Mouse (Mus musculus) liver, embryonic 13.5 days (tissue): Measurements from ENCODE around the gene Art3. TPM values are rescaled to one million over a fixed set of nuclear protein-coding genes. Genes with fewer than 3 reads are reported as not detected.
A peak's percentile ranks its signal among the peaks of the same experiment; 100 is the strongest.

ENCODE experiments used
- ATAC-seq: fragments of 200-750 bp; cut with Nextera tagmentation; 2 replicates; pipeline ENCODE4 v1.8.0; 2017; ENCODE audit warnings: low read depth, mild to moderate bottlenecking, moderate number of reproducible peaks, moderate library complexity
- DNase-seq: peaks from one replicate; pipeline ENCODE4 v3.0.0; 2022
- H3K27ac ChIP-seq: fragments of 300-500 bp; sonication (generic); 2 replicates; pipeline ENCODE4 v1.5.1; 2015; ENCODE audit warnings: moderate library complexity, mild to moderate bottlenecking, inconsistent platforms
- H3K27me3 ChIP-seq: fragments of 300-500 bp; sonication (generic); 2 replicates; pipeline ENCODE4 v1.6.1; 2015; ENCODE audit warnings: mild to moderate bottlenecking, inconsistent platforms
- H3K36me3 ChIP-seq: fragments of 300-500 bp; sonication (generic); 2 replicates; pipeline ENCODE4 v1.6.1; 2015; ENCODE audit warnings: mild to moderate bottlenecking, inconsistent platforms
- H3K4me1 ChIP-seq: fragments of 300-500 bp; sonication (generic); replicated peaks from 2 replicates; pipeline ENCODE4 v1.6.1; 2015; ENCODE audit warnings: inconsistent platforms
- H3K4me2 ChIP-seq: fragments of 300-500 bp; sonication (generic); 2 replicates; pipeline ENCODE4 v1.6.1; 2015; ENCODE audit warnings: inconsistent platforms, mild to moderate bottlenecking, moderate library complexity
- H3K4me3 ChIP-seq: fragments of 300-500 bp; sonication (generic); replicated peaks from 2 replicates; pipeline ENCODE4 v1.5.1; 2015; ENCODE audit warnings: mild to moderate bottlenecking, inconsistent platforms
- H3K9ac ChIP-seq: fragments of 300-500 bp; sonication (generic); 2 replicates; pipeline ENCODE4 v1.6.1; 2015; ENCODE audit warnings: mild to moderate bottlenecking, inconsistent platforms
- H3K9me3 ChIP-seq: fragments of 300-500 bp; sonication (generic); replicated peaks from 2 replicates; pipeline ENCODE4 v1.6.1; 2016; ENCODE audit warnings: inconsistent platforms
- WGBS: fragments of 180-500 bp; shearing (Covaris S2); methylation state at CpG from one replicate; pipeline ENCODE4 v1.1.7; 2015; ENCODE audit not compliant: insufficient replicate concordance; 5-methylcytosine and 5-hydroxymethylcytosine counted together
- polyA plus RNA-seq: library from polyadenylated mRNA; unstranded; fragments of >200 nt; fragmentation: Nextera tagmentation; extraction: Ambion mirVana; gene quantifications from 2 replicates; pipeline ENCODE4 v1.2.1, GENCODE M21; 2015

The Art3 gene
- 1.3 and 1.9 TPM in 2 replicates for polyA plus RNA-seq

GRCm38 (mm10) chr5:92331635-92332338 lies at the start of gene Art3:
TSS of gene Art3 (plus strand) at chr5:92331827.
- DNase-seq (no peak), ATAC-seq (no peak)
- 80% methylated on average over 17 of the region's 17 CpGs for WGBS

GRCm38 (mm10) chr5:92282571-92282970 lies 49.1 kb upstream of the Art3 start:
- Histone ChIP-seq H3K4me2 (peak overlapping the region; percentile 49), H3K27ac (peak overlapping the region; percentile 47; the same call in 1 of the 2 replicates), H3K27me3 (peaks cover 2% of the 10 kb centered on the region; the same call in 1 of the 2 replicates), H3K36me3 (peaks cover 32% of the 10 kb centered on the region), H3K4me1 (peaks cover 38% of the 10 kb centered on the region), H3K9ac (no peak overlapping the region), H3K9me3 (no peaks in the 10 kb centered on the region), H3K4me3 (no peak overlapping the region)
- no peak for DNase-seq
- WGBS: 70% methylated on average over 4 of the region's 4 CpGs
- no peak for ATAC-seq

More at GRCm38 (mm10) chr5:92331635-92332338, at the start of gene Art3:
- Histone ChIP-seq H3K9me3 (no peaks in the 10 kb centered on the region), H3K4me3 (no peak within 1 kb of the TSS), H3K27ac (peak within 1 kb of the TSS; percentile 63), H3K9ac (no peak within 1 kb of the TSS), H3K36me3 (no peaks in the 10 kb centered on the region), H3K27me3 (no peaks in the 10 kb centered on the region), H3K4me1 (0 out of 2 replicates have a peak, but pooled peaks cover 5% of the 10 kb centered on the region), H3K4me2 (no peak within 1 kb of the TSS)

- ATAC-seq (peak; percentile 81), DNase-seq (peak; percentile 47)
- Histone ChIP-seq H3K36me3 (peaks cover 38% of the 10 kb centered on the region), H3K4me2 (peak overlapping the region; percentile 49), H3K27ac (peak overlapping the region; percentile 47; the same call in 1 of the 2 replicates), H3K9ac (no peak overlapping the region), H3K27me3 (no peaks in the 10 kb centered on the region; the same call in 1 of the 2 replicates), H3K4me1 (peaks cover 35% of the 10 kb centered on the region), H3K4me3 (0 out of 2 replicates have a peak overlapping the region, but pooled peaks have one; percentile 0), H3K9me3 (no peaks in the 10 kb centered on the region)
- 34% methylated on average over 3 of the region's 3 CpGs for WGBS
These were observed 48.5 kb upstream of the Art3 start for GRCm38 (mm10) chr5:92283107-92283506.

- Histone ChIP-seq H3K27ac (no peak overlapping the region), H3K9ac (no peak overlapping the region), H3K4me3 (no peak overlapping the region), H3K4me2 (no peak overlapping the region), H3K4me1 (peaks cover 25% of the 10 kb centered on the region), H3K36me3 (peaks cover 80% of the 10 kb centered on the region), H3K9me3 (no peaks in the 10 kb centered on the region), H3K27me3 (no peaks in the 10 kb centered on the region)
- ATAC-seq: no peak
- WGBS: 62% methylated on average over 6 of the region's 6 CpGs
- no peak for DNase-seq
These were observed 43.8 kb upstream of the Art3 start for GRCm38 (mm10) chr5:92287840-92288239.

GRCm38 (mm10) chr5:92291652-92292414 lies 39.8 kb upstream of the Art3 start:
- no peak overlapping the region for H3K4me2 ChIP-seq
- H3K36me3 ChIP-seq: peaks cover 94% of the 10 kb centered on the region
- no peak overlapping the region for H3K4me3 ChIP-seq
- no peak overlapping the region for H3K27ac ChIP-seq
- no peaks in the 10 kb centered on the region for H3K27me3 ChIP-seq
- H3K9me3 ChIP-seq: no peaks in the 10 kb centered on the region
- DNase-seq (no peak), ATAC-seq (no peak)
- H3K9ac ChIP-seq: no peak overlapping the region
- 75% methylated on average over 6 of the region's 6 CpGs for WGBS
- peaks cover 9% of the 10 kb centered on the region; the same call in 1 of the 2 replicates for H3K4me1 ChIP-seq

GRCm38 (mm10) chr5:92294525-92294924 lies 37.1 kb upstream of the Art3 start:
- H3K4me1 ChIP-seq: peaks cover 9% of the 10 kb centered on the region; the same call in 1 of the 2 replicates
- ATAC-seq (no peak), DNase-seq (no peak)
- no peak overlapping the region for H3K27ac ChIP-seq
- no peak overlapping the region for H3K4me2 ChIP-seq
- no peaks in the 10 kb centered on the region for H3K27me3 ChIP-seq
- H3K9me3 ChIP-seq: no peaks in the 10 kb centered on the region
- no peak overlapping the region for H3K4me3 ChIP-seq
- H3K36me3 ChIP-seq: peaks cover 91% of the 10 kb centered on the region
- WGBS: 72% methylated on average over 2 of the region's 2 CpGs
- H3K9ac ChIP-seq: no peak overlapping the region

GRCm38 (mm10) chr5:92302149-92302840 lies 29.3 kb upstream of the Art3 start:
- Histone ChIP-seq H3K9me3 (no peaks in the 10 kb centered on the region), H3K36me3 (peaks cover 93% of the 10 kb centered on the region), H3K9ac (no peak overlapping the region), H3K4me1 (no peaks in the 10 kb centered on the region), H3K27me3 (no peaks in the 10 kb centered on the region), H3K4me3 (no peak overlapping the region), H3K27ac (no peak overlapping the region), H3K4me2 (no peak overlapping the region)
- DNase-seq (no peak), ATAC-seq (no peak)
- 81% methylated on average over 13 of the region's 13 CpGs for WGBS

GRCm38 (mm10) chr5:92304291-92304690 lies 27.3 kb upstream of the Art3 start:
- no peak overlapping the region for H3K27ac ChIP-seq
- no peak for ATAC-seq
- no peaks in the 10 kb centered on the region for H3K27me3 ChIP-seq
- H3K4me2 ChIP-seq: no peak overlapping the region
- WGBS: 81% methylated on average over 3 of the region's 3 CpGs
- H3K36me3 ChIP-seq: peaks cover 76% of the 10 kb centered on the region
- peaks cover 16% of the 10 kb centered on the region for H3K4me1 ChIP-seq
- H3K9ac ChIP-seq: no peak overlapping the region
- DNase-seq: no peak
- H3K9me3 ChIP-seq: no peaks in the 10 kb centered on the region
- no peak overlapping the region for H3K4me3 ChIP-seq

GRCm38 (mm10) chr5:92309681-92310511 lies 21.7 kb upstream of the Art3 start, which contains the start of gene Sdad1:
TSS of gene Sdad1 (minus strand) at chr5:92310479.
- Histone ChIP-seq H3K36me3 (peaks cover 22% of the 10 kb centered on the region), H3K9me3 (no peaks in the 10 kb centered on the region), H3K27me3 (no peaks in the 10 kb centered on the region), H3K27ac (peak within 1 kb of the TSS; percentile 59), H3K9ac (peak within 1 kb of the TSS; percentile 76), H3K4me1 (peaks cover 40% of the 10 kb centered on the region), H3K4me3 (peak within 1 kb of the TSS; percentile 73), H3K4me2 (peak within 1 kb of the TSS; percentile 77)
- peak; percentile 81 for DNase-seq
- WGBS: 2% methylated on average over 41 of the region's 41 CpGs
- ATAC-seq: peak; percentile 87

GRCm38 (mm10) chr5:92312046-92312715 lies 19.4 kb upstream of the Art3 start:
- H3K27me3 ChIP-seq: no peaks in the 10 kb centered on the region
- WGBS: 13% methylated on average over 13 of the region's 13 CpGs
- no peaks in the 10 kb centered on the region for H3K36me3 ChIP-seq
- DNase-seq (peak; percentile 20), ATAC-seq (no peak)
- H3K9me3 ChIP-seq: no peaks in the 10 kb centered on the region
- H3K4me1 ChIP-seq: peaks cover 40% of the 10 kb centered on the region
- no peak overlapping the region for H3K4me2 ChIP-seq
- H3K4me3 ChIP-seq: no peak overlapping the region
- H3K9ac ChIP-seq: no peak overlapping the region
- H3K27ac ChIP-seq: no peak overlapping the region
